Mouse (Mus musculus): ENCODE results near the gene Osgep.
"Not testable (repeated sequence)": the region's sequence is repeated elsewhere in the genome, so short reads cannot be mapped to it uniquely, and the experiment has no call there.

Osgep gene

GRCm38 (mm10) chr14:50891621-50892020 lies 33.1 kb downstream of the Osgep start:
- no peak for DNase-seq (ENCODE audit: low read depth, low spot score)

- DNase-seq (ENCODE audit: low read depth, low spot score) = no peak
Observed at GRCm38 (mm10) chr14:50876236-50876950, 48.3 kb downstream of the Osgep start.

- no peak for DNase-seq (ENCODE audit: low read depth, low spot score)
Observed at GRCm38 (mm10) chr14:50875591-50876230, 49.0 kb downstream of the Osgep start.

- no peak for DNase-seq (ENCODE audit: low read depth, low spot score)
Observed at GRCm38 (mm10) chr14:50875175-50875574, 49.5 kb downstream of the Osgep start.

GRCm38 (mm10) chr14:50871284-50871683 lies 53.4 kb downstream of the Osgep start:
- peak; percentile 64 for DNase-seq (ENCODE audit: low read depth, low spot score)

GRCm38 (mm10) chr14:50870805-50871143 lies 53.9 kb downstream of the Osgep start:
- DNase-seq (ENCODE audit: low read depth, low spot score) = no peak

- peak; percentile 95 for DNase-seq (ENCODE audit: low read depth, low spot score)
Observed at GRCm38 (mm10) chr14:50869889-50870804, 54.5 kb downstream of the Osgep start, which contains the start of gene Tep1. Gene Tep1 (minus strand): TSS chr14:50870560.

GRCm38 (mm10) chr14:50868656-50869055 lies 56.0 kb downstream of the Osgep start:
- DNase-seq (ENCODE audit: low read depth, low spot score) = no peak

- DNase-seq (ENCODE audit: low read depth, low spot score) = no peak
Observed at GRCm38 (mm10) chr14:50868211-50868610, 56.5 kb downstream of the Osgep start.

- no peak for DNase-seq (ENCODE audit: low read depth, low spot score)
Observed at GRCm38 (mm10) chr14:50866966-50867365, 57.7 kb downstream of the Osgep start.

GRCm38 (mm10) chr14:50865005-50865404 lies 59.7 kb downstream of the Osgep start:
- DNase-seq (ENCODE audit: low read depth, low spot score) = not testable (repeated sequence)

GRCm38 (mm10) chr14:50862641-50863040 lies 62.1 kb downstream of the Osgep start:
- DNase-seq (ENCODE audit: low read depth, low spot score) = no peak

Data from A20 (cell line).